Mouse (Mus musculus): ENCODE results near the gene Cfap221.

GRCm38 (mm10) chr1:119959464-119959863 is 37.6 kb downstream of the Cfap221 start:
- no peak for TF ChIP-seq HCFC1 (IDR thresholded peaks at IDR 0.05; ENCODE audit: low read depth, low read length)
- no peak for TF ChIP-seq POLR2A (IDR thresholded peaks at IDR 0.05; ENCODE audit: low read depth, low read length)
- no peak for TF ChIP-seq USF2 (conservative IDR thresholded peaks at IDR 0.05; ENCODE audit: low read depth, low read length)
- TF ChIP-seq MEF2A (IDR thresholded peaks at IDR 0.05; ENCODE audit: borderline replicate concordance, low read depth, low read length) = no peak
- TF ChIP-seq MAZ (IDR thresholded peaks at IDR 0.05; ENCODE audit: low read depth, low read length) = no peak
- TF ChIP-seq EP300 (IDR thresholded peaks at IDR 0.05; ENCODE audit: low read length) = no peak
- TF ChIP-seq NRF1 (IDR thresholded peaks at IDR 0.05; ENCODE audit: low read depth, low read length) = no peak
- no peak for TF ChIP-seq CTCF (conservative IDR thresholded peaks at IDR 0.05 in 1 of 2, IDR thresholded peaks at IDR 0.05 in 1 of 2; ENCODE audit: low read depth in 2 of 2, low read length in 2 of 2)
- no peak for TF ChIP-seq POLR2AphosphoS2 (IDR thresholded peaks at IDR 0.05; ENCODE audit: low read depth, low read length)
- TF ChIP-seq ETS1 (conservative IDR thresholded peaks at IDR 0.05; ENCODE audit: low read depth, low read length) = no peak
- no peak for TF ChIP-seq E2F4 (IDR thresholded peaks at IDR 0.05; ENCODE audit: insufficient replicate concordance, low read depth, low read length)
- no peak for TF ChIP-seq MAX (IDR thresholded peaks at IDR 0.05; ENCODE audit: low read length)
- no peak for TF ChIP-seq ZNF384 (IDR thresholded peaks at IDR 0.05; ENCODE audit: low read depth, low read length)
- no peak for TF ChIP-seq KAT2A (IDR thresholded peaks at IDR 0.05; ENCODE audit: insufficient replicate concordance, low read length)

Measured in CH12.LX (cell line).